ENCODE assay signal across 19 mouse cellular contexts in the genomic region with DNA sequence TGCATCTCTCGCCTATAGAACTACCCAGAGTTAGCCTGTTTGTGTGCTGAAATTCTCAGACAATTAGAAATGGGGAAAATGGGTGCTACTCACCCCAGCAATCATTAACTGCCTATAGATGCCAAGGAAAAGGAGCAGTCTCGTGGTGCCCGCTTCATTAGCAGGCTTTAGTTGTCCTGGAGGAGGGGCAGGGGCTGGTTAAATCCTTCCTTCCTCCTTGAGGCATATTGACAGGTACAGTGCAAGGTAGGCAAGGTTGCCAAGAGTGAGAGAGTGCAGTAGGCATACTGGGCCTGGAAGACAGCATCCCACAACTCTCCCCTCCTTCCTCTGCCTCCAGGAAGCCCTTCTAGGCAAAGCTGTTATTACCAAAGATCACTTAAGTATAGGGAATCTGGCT. TPM values are rescaled to one million over a fixed set of nuclear protein-coding genes. Genes with fewer than 3 reads are reported as not detected.
"Had no signal": no experiment of that assay in that cellular context is flagged by ENCODE, and none has a peak within 500 bp of the region (broad histone marks: within the 10 kb centered on the region; RNA-seq: fewer than 3 reads in every experiment).

No protein-coding gene starts in this region.

- DNase-seq: lung, embryonic 14.5 days; lung, postnatal 10 days; lung, postnatal 4 days; midbrain, embryonic 14.5 days; retina, postnatal 1 day; right cerebral cortex, adult 18-20 months; right cerebral cortex, postnatal 25 days; right cerebral cortex, postnatal 4 days; spleen, adult 18-20 months; thymus, adult 18-20 months; thymus, postnatal 14 days; thymus, postnatal 36 days had no signal

- H3K4me1 ChIP-seq: midbrain, embryonic 10.5 days; midbrain, embryonic 12.5 days; neural tube, embryonic 13.5 days; neural tube, embryonic 15.5 days had no signal

- H3K36me3 ChIP-seq: midbrain, embryonic 10.5 days; midbrain, embryonic 12.5 days; neural tube, embryonic 13.5 days; neural tube, embryonic 15.5 days had no signal

- ATAC-seq: midbrain, embryonic 16.5 days had no signal

- H3K4me3 ChIP-seq: midbrain, embryonic 10.5 days; midbrain, embryonic 12.5 days; myocyte; neural tube, embryonic 13.5 days; neural tube, embryonic 15.5 days had no signal

- H3K27ac ChIP-seq: midbrain, embryonic 10.5 days; midbrain, embryonic 12.5 days; neural tube, embryonic 13.5 days; neural tube, embryonic 15.5 days had no signal

- H3K9me3 ChIP-seq: midbrain, embryonic 10.5 days; midbrain, embryonic 12.5 days; neural tube, embryonic 13.5 days; neural tube, embryonic 15.5 days had no signal

- H3K27me3 ChIP-seq: midbrain, embryonic 12.5 days; neural tube, embryonic 13.5 days; neural tube, embryonic 15.5 days had no signal

- H3K4me2 ChIP-seq: lung, embryonic 14.5 days; midbrain, embryonic 12.5 days; neural tube, embryonic 13.5 days; neural tube, embryonic 15.5 days had no signal

- H3K9ac ChIP-seq: lung, embryonic 14.5 days; midbrain, embryonic 12.5 days; neural tube, embryonic 13.5 days; neural tube, embryonic 15.5 days had no signal

RNA-seq across cellular contexts. Expression of gene Tmc3, which starts 9.3 kb away (rescaled TPM):
- polyA plus RNA-seq: lung, embryonic 16.5 days had no signal
